In genomic region chr9:43144206-43144810, GRCm38 (mm10) we compare ENCODE assay signal across 15 mouse cellular contexts. TPM values are rescaled to one million over a fixed set of nuclear protein-coding genes. Genes with fewer than 3 reads are reported as not detected.
DNase-seq lines count a peak whose midpoint lies in the region; ATAC-seq and TF ChIP-seq lines count a peak whose summit lies in the region.
"Had no signal": no experiment of that assay in that cellular context is flagged by ENCODE, and none has a peak within 500 bp of the region (broad histone marks: within the 10 kb centered on the region; RNA-seq: fewer than 3 reads in every experiment).

No protein-coding gene starts in this region.

- H3K36me3 ChIP-seq in heart, adult 2 months (ENCODE audit: control insufficient read depth, insufficient read depth, low read length) = no peaks in the 10 kb centered on the region
- no peaks in the 10 kb centered on the region for H3K36me3 ChIP-seq in lung, embryonic 14.5 days (ENCODE audit: insufficient read depth)
- H3K36me3 ChIP-seq in MEL (ENCODE audit: control insufficient read depth in 1 of 2, insufficient read depth in 2 of 2, low read length in 2 of 2) = peaks cover 0 to 4% of the 10 kb centered on the region in 2 experiments; a peak in 2 of 4 replicates
- H3K36me3 ChIP-seq: embryonic facial prominence, embryonic 13.5 days; lung, embryonic 15.5 days had no signal

- TF ChIP-seq EP300 in heart, adult 2 months (IDR thresholded peaks at IDR 0.05; ENCODE audit: insufficient read depth, low read depth, low read length) = no peak
- TF ChIP-seq EP300 in MEL (IDR thresholded peaks at IDR 0.05; ENCODE audit: low read depth in 1 of 2, low read length in 2 of 2) = no peak

- TF ChIP-seq CTCF in heart, adult 2 months (IDR thresholded peaks at IDR 0.05) = peak; percentile 50
- 0 out of 2 replicates have a peak, but pooled peaks have one; percentile 27 for TF ChIP-seq CTCF in lung, embryonic 14.5 days (IDR thresholded peaks at IDR 0.05; ENCODE audit: low read depth)
- peak in 1 of 3 experiments; percentile 12; a peak in 2 of 6 replicates for TF ChIP-seq CTCF in MEL (IDR thresholded peaks at IDR 0.05 in 2 of 3, conservative IDR thresholded peaks at IDR 0.05 in 1 of 3; ENCODE audit: control insufficient read depth in 1 of 3, insufficient read depth in 1 of 3, low read depth in 2 of 3, low read length in 3 of 3, poor library complexity in 1 of 3, severe bottlenecking in 1 of 3)

- intact Hi-C loops in heart, adult 2 months (cut with DNase I) = no loop called here
- intact Hi-C loops in heart, postnatal 25 days (cut with DNase I) = no loop called here

- 42% methylated on average over 12 of the region's 12 CpGs for WGBS in heart, adult 2 months
- WGBS in lung, embryonic 14.5 days = 58% methylated on average over 12 of the region's 12 CpGs

- H3K27me3 ChIP-seq in heart, adult 2 months (ENCODE audit: control insufficient read depth, insufficient read depth, low read length) = no peaks in the 10 kb centered on the region
- H3K27me3 ChIP-seq in lung, embryonic 14.5 days (ENCODE audit: insufficient read depth, low read length) = no peaks in the 10 kb centered on the region
- H3K27me3 ChIP-seq in MEL (ENCODE audit: control insufficient read depth in 1 of 2, insufficient read depth in 2 of 2, low read length in 2 of 2) = no peaks in the 10 kb centered on the region
- H3K27me3 ChIP-seq: embryonic facial prominence, embryonic 13.5 days; lung, embryonic 15.5 days had no signal

- no peak overlapping the region for H3K4me3 ChIP-seq in heart, adult 2 months
- H3K4me3 ChIP-seq in lung, embryonic 14.5 days (ENCODE audit: low read depth, low read length) = no peak overlapping the region
- H3K4me3 ChIP-seq in MEL (ENCODE audit: control insufficient read depth in 1 of 2, insufficient read depth in 1 of 2, low read depth in 2 of 2, low read length in 2 of 2) = no peak overlapping the region
- H3K4me3 ChIP-seq: embryonic facial prominence, embryonic 13.5 days; lung, embryonic 15.5 days had no signal

- no peaks in the 10 kb centered on the region for H3K4me1 ChIP-seq in heart, adult 2 months (ENCODE audit: control insufficient read depth, insufficient read depth, low read length)
- no peaks in the 10 kb centered on the region for H3K4me1 ChIP-seq in lung, embryonic 14.5 days (ENCODE audit: insufficient read depth)
- peaks cover 0 to 10% of the 10 kb centered on the region in 2 experiments; a peak in 2 of 4 replicates for H3K4me1 ChIP-seq in MEL (ENCODE audit: control insufficient read depth in 1 of 2, insufficient read depth in 2 of 2, low read length in 2 of 2)
- H3K4me1 ChIP-seq: embryonic facial prominence, embryonic 13.5 days; lung, embryonic 15.5 days had no signal

- no peak overlapping the region for H3K9ac ChIP-seq in heart, adult 2 months (ENCODE audit: low read depth, low read length)
- no peak overlapping the region for H3K9ac ChIP-seq in lung, embryonic 14.5 days
- H3K9ac ChIP-seq in MEL (ENCODE audit: control insufficient read depth, low read depth, low read length, poor library complexity, severe bottlenecking) = no peak overlapping the region
- H3K9ac ChIP-seq: embryonic facial prominence, embryonic 13.5 days; lung, embryonic 15.5 days had no signal

- no peak overlapping the region for H3K27ac ChIP-seq in heart, adult 2 months
- H3K27ac ChIP-seq in lung, embryonic 14.5 days (ENCODE audit: low read depth) = no peak overlapping the region
- no peak overlapping the region for H3K27ac ChIP-seq in MEL (ENCODE audit: control insufficient read depth, low read depth, low read length)
- H3K27ac ChIP-seq: embryonic facial prominence, embryonic 13.5 days; lung, embryonic 15.5 days had no signal

- TF ChIP-seq RAD21 in MEL (IDR thresholded peaks at IDR 0.05; ENCODE audit: low read depth, low read length) = no peak; the same call in none of the 2 replicates

- no peak for TF ChIP-seq POLR2A in heart, adult 2 months (IDR thresholded peaks at IDR 0.05; ENCODE audit: insufficient read depth, low read depth, low read length)
- TF ChIP-seq POLR2A in MEL (IDR thresholded peaks at IDR 0.05; ENCODE audit: control insufficient read depth in 1 of 2, insufficient read depth in 1 of 2, low read depth in 1 of 2, low read length in 2 of 2, poor library complexity in 1 of 2) = no peak

- H3K4me2 ChIP-seq in lung, embryonic 14.5 days = no peak overlapping the region
- H3K4me2 ChIP-seq: embryonic facial prominence, embryonic 13.5 days; heart, embryonic 11.5 days; lung, embryonic 15.5 days had no signal

- no peak for DNase-seq in heart, adult 2 months
- DNase-seq in heart, postnatal 25 days (ENCODE audit: low spot score) = no peak
- peak; percentile 54 for DNase-seq in lung, embryonic 14.5 days
- no peak for DNase-seq in lung, adult 18-20 months
- DNase-seq in MEL (ENCODE audit: low read depth, low spot score) = no peak
- peak; percentile 85 for DNase-seq in fat pad, adult 2 months (ENCODE audit: extremely low read depth, low read depth, low spot score)
- DNase-seq in yolk sac, embryonic 10.5 days (ENCODE audit: low spot score) = no peak
- DNase-seq in cerebellum, postnatal 36 days = no peak
- DNase-seq: adrenal gland, postnatal 25 days; cerebellum, adult 18-20 months; kidney, postnatal 4 days; spleen, adult 18-20 months had no signal

- ATAC-seq in lung, embryonic 14.5 days (ENCODE audit: insufficient read depth) = no peak

- no peaks in the 10 kb centered on the region for H3K9me3 ChIP-seq in lung, embryonic 14.5 days (ENCODE audit: low read depth, low read length)
- H3K9me3 ChIP-seq in MEL (replicated peaks; ENCODE audit: insufficient read depth, low read length) = no peaks in the 10 kb centered on the region
- H3K9me3 ChIP-seq: embryonic facial prominence, embryonic 13.5 days; lung, embryonic 15.5 days had no signal

- H3K79me2 ChIP-seq in heart, adult 2 months (replicated peaks; ENCODE audit: control insufficient read depth, insufficient read depth, low read length) = no peaks in the 10 kb centered on the region
- H3K79me2 ChIP-seq in MEL (ENCODE audit: control insufficient read depth, insufficient read depth, low read length, poor library complexity) = no peaks in the 10 kb centered on the region

TF ChIP-seq in MEL, 35 proteins besides CTCF, POLR2A, EP300 and RAD21:
- TF ChIP-seq ZC3H11A (IDR thresholded peaks at IDR 0.05; ENCODE audit: low read depth, low read length) = no peak
- no peak for TF ChIP-seq BHLHE40 (IDR thresholded peaks at IDR 0.05; ENCODE audit: borderline replicate concordance, low read depth, low read length)
- peak; percentile 22 for TF ChIP-seq SMC3 (IDR thresholded peaks at IDR 0.05; ENCODE audit: low read depth, low read length)
- TF ChIP-seq MEF2A (IDR thresholded peaks at IDR 0.05; ENCODE audit: extremely low read depth, insufficient replicate concordance, low read depth, low read length, poor library complexity, severe bottlenecking) = no peak
- TF ChIP-seq ETS1 (IDR thresholded peaks at IDR 0.05; ENCODE audit: low read depth, low read length) = no peak
- no peak for TF ChIP-seq ZKSCAN1 (IDR thresholded peaks at IDR 0.05; ENCODE audit: low read depth, low read length)
- no peak for TF ChIP-seq POLR2AphosphoS5 (IDR thresholded peaks at IDR 0.05; ENCODE audit: borderline replicate concordance, low read depth, low read length)

RNA-seq across cellular contexts. Expression of gene Tmem136, which starts 27.9 kb away (rescaled TPM):
- total RNA-seq in heart, adult 2 months (2021) = 1 to 10 TPM; 5.7 to 7.1 TPM
- 7.4 and 10.2 TPM in 2 replicates for polyA plus RNA-seq in heart, adult 2 months (2012; rRNA removed)
- total RNA-seq in heart, postnatal 25 days (2021) = 1 to 10 TPM; 6.1 to 6.7 TPM
- polyA plus RNA-seq in lung, embryonic 14.5 days (2014; fragmentation: Nextera tagmentation; extraction: Ambion mirVana) = 5.3 and 5.9 TPM in 2 replicates
- total RNA-seq in MEL (2012; rRNA removed) = 0.42 and 0.62 TPM in 2 replicates
- 1 to 10 TPM in 1 of 2 experiments, not detected in 1; 2.0 TPM for polyA plus RNA-seq in MEL (2012; ENCODE audit: insufficient read depth in 1 of 2, insufficient read length in 2 of 2, low read depth in 1 of 2, low replicate concordance in 2 of 2, missing spikeins in 1 of 2)

RNA-seq across cellular contexts. Expression of gene Arhgef12, which starts 37.3 kb away (rescaled TPM):
- 100 to 1,000 TPM; 136 to 150 TPM for total RNA-seq in heart, adult 2 months (2021)
- polyA plus RNA-seq in heart, adult 2 months (2012; rRNA removed) = 34.8 and 66.4 TPM in 2 replicates
- 100 to 1,000 TPM; 140 to 166 TPM for total RNA-seq in heart, postnatal 25 days (2021)
- 19.1 and 24.7 TPM in 2 replicates for polyA plus RNA-seq in lung, embryonic 14.5 days (2014; fragmentation: Nextera tagmentation; extraction: Ambion mirVana)
- 11.8 and 14.8 TPM in 2 replicates for total RNA-seq in MEL (2012; rRNA removed)
- polyA plus RNA-seq in MEL (2012; ENCODE audit: insufficient read depth in 1 of 2, insufficient read length in 2 of 2, low read depth in 1 of 2, low replicate concordance in 2 of 2, missing spikeins in 1 of 2) = 10 to 100 TPM; 14.7 to 33.5 TPM

Comparison
In these comparisons a context has a peak if more than half of its experiments do, and no peak if none do; other contexts are left out.
1. DNase-seq: peak in lung, embryonic 14.5 days (single experiment) and fat pad, adult 2 months (single experiment); none in heart, adult 2 months (0 of 2), heart, postnatal 25 days (single experiment), lung, adult 18-20 months (0 of 2), MEL (single experiment), yolk sac, embryonic 10.5 days (single experiment) and cerebellum, postnatal 36 days (0 of 2).